Mouse (Mus musculus): ENCODE results near the gene Muc2.
"Not testable (repeated sequence)": the region's sequence is repeated elsewhere in the genome, so short reads cannot be mapped to it uniquely, and the experiment has no call there.

The Muc2 gene

GRCm38 (mm10) chr7:141690040-141690439 lies at the start of gene Muc2:
TSS of gene Muc2 (plus strand) at chr7:141690340.
- DNase-seq (ENCODE audit: low spot score in 2 of 2): no peak

GRCm38 (mm10) chr7:141642375-141642774 lies 47.8 kb upstream of the Muc2 start:
- no peak for DNase-seq (ENCODE audit: low spot score in 2 of 2)

DNA sequence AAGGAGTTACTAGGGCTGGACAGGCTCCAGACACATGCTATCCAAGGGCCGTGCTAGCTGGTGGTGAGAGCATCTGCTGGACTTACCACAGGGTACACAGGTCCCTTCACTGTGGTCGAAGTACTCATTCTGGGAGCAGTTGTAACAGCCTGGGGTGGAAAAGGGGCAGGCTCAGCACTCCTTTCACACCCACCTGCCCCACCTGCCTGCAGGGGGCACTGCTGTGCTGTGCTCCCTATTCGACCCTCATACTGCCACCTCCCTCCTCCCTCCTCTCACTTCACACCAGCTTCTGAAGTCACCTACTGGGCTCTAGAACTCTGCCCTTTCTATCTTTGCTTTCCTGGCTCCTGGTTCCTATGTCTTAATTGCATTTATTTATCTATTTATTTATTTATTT lies 47.0 kb upstream of the Muc2 start:
- DNase-seq (ENCODE audit: low spot score in 2 of 2): peak in 1 of 2 experiments; percentile 5

- no peak for DNase-seq (ENCODE audit: low spot score in 2 of 2)
Observed at GRCm38 (mm10) chr7:141647083-141647482, 43.1 kb upstream of the Muc2 start.

GRCm38 (mm10) chr7:141647815-141648214 lies 42.3 kb upstream of the Muc2 start:
- DNase-seq (ENCODE audit: low spot score in 2 of 2): no peak

DNA sequence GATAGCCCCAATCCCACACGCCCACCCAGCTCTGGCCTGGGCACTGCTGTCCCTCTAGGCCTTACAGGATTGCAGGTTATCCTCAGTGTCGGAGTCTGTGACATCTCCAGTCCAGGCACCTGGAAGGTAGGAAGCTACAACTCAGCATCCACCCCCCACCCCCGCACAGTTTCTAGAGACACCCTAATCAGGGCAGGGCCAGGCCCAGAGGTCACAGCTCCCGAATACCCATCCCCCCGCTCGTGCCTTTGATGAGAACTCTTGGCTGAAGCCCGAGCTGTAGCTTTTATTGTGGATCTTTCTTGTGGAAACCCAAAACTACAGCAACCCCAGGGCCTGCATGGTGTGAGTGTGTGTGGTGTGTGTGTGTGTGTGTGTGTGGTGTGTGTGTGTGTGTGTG lies 37.9 kb upstream of the Muc2 start:
- no peak for DNase-seq (ENCODE audit: low spot score in 2 of 2)

DNA sequence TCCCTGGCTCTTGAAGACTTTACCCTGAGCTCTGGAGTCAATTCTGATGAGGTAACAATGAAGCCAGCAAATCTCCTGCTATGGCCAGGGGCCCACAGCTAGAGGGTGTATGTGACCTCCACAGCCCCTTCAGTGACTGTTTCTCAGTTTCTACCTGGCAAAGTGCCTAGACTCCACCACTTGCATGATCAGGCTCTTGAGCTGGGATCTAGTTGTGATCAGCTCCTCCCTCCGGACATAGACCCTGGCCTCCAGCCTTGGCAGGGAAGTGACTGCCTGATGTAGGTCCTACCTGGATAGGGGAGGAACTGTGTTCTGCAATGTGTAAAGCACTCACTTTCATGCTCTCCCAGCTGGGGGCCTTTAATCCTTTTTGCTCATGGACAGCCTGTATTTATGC lies 29.8 kb upstream of the Muc2 start:
- no peak for DNase-seq (ENCODE audit: low spot score in 2 of 2)

GRCm38 (mm10) chr7:141661481-141661880 lies 28.7 kb upstream of the Muc2 start:
- DNase-seq (ENCODE audit: low spot score in 2 of 2): no peak

DNA sequence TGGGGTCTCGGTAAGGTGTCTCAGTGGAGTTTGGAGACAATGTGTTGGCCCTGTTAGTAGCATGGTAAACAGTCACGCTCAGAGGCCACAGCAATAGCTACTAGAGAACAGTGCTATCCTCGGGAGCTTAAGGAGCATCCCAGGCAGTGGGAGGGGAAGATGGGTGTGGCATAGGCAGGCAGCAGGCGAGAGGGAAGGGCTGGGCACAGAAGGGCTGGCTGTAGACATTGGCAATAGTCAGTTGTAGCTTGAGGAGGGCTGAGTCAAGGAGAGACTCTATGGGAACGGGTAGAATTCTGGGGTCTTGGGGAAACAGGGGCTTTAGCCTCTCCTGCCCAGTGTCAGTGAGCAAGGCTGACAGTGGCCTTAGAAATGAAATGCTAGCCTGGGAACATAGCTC lies 27.9 kb upstream of the Muc2 start:
- DNase-seq (ENCODE audit: low spot score in 2 of 2): no peak

- peak; percentile 13 to 24 for DNase-seq (ENCODE audit: low spot score in 2 of 2)
Observed at GRCm38 (mm10) chr7:141666190-141666589, 23.9 kb upstream of the Muc2 start.

GRCm38 (mm10) chr7:141669097-141669496 lies 21.0 kb upstream of the Muc2 start:
- DNase-seq (ENCODE audit: low spot score in 2 of 2): not testable (repeated sequence)

- no peak for DNase-seq (ENCODE audit: low spot score in 2 of 2)
Observed at GRCm38 (mm10) chr7:141670999-141671398, 19.1 kb upstream of the Muc2 start.

DNA sequence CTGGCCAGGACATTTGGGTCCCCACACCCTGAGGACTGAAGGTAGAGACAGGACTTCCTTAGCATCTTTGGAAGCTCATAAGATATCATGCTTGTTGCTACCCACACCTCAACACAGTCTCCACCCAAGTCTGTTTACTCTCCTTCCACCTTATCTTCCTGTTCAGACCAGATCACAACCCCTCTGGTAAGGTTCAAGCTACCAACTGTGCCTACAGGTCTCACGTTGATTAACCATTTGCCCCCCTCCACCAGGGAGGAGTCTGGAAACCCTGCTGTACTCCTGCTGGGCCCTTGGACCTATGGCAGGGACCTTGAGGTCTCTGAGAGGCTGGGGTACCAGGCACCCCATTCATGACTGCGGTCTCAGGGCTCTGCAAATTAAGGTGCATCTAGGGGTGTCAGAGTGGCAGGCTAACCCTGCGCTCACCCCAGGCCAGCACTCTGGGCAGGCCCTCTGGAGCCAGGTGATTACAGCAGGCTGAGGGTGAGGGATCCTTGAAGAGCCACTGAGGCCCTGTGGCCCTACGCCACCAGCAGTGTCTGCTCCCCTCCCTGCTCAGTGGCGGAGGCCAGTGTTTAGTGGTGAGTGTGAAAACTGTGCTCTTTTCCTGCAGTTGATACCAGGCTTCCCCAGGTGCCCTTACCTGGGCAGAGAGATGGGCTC lies 18.4 kb upstream of the Muc2 start:
- DNase-seq (ENCODE audit: low spot score in 2 of 2): no peak

DNA sequence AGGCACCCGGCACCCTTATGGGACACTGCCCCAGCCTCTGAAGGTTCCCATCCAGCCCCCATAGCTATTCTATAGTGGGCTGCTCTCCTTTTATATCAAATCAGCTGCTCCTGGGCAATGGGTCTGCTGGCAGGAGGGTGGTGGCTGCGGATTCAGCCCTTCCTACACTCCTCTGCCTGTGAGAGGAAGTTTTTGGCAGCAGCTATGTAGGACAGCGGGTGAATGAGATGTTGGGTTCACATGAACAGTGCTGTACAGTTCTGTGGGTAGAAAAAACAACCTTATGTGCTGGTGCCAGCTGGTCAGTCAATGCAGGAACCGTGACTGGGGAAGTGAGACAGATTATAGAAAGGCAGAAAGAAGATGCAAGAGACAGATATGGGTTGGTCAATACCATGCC lies 11.2 kb upstream of the Muc2 start:
- no peak for DNase-seq (ENCODE audit: low spot score in 2 of 2)

DNA sequence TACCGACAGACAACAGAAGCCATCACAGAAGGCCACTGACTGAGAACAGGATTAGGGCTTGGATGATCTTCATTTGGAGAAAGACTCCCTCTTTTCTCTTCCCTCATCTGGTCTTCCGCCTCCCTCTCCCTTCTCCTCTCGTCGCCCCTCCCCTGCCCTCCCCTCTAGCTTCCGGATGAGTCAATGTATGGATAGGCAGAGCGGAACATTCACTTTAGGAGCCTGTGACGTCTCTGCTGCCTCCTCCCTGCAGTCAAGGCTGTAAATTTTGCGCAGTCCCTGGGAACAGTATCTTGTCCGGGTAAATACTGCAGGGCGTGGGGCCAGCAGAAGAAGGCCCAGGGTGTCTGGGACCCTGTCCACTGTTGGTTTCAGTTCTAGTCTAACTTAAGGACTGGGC lies 2.8 kb upstream of the Muc2 start:
- no peak for DNase-seq (ENCODE audit: low spot score in 2 of 2)

GRCm38 (mm10) chr7:141693591-141694273 lies 3.6 kb downstream of the Muc2 start:
- DNase-seq (ENCODE audit: low spot score in 2 of 2): no peak

- DNase-seq (ENCODE audit: low spot score in 2 of 2): no peak
Observed at GRCm38 (mm10) chr7:141694274-141694639, 4.1 kb downstream of the Muc2 start.

DNA sequence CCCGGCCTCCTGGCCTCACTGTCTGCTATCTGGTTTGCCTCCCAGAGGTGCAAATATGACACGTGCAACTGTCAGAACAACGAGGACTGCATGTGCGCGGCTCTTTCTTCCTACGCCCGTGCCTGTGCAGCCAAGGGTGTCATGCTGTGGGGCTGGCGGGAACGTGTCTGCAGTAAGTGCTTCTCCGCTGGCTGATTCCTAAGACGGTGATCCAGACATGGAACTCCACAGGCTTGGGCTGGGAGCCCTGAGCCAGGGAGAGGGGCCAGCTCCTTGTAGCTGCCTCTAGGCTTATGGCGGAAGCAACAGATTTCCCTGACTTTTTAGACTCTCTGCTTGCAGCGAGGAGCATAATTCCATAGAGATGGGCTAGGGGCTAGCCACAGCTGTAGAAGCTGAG lies 6.4 kb downstream of the Muc2 start:
- DNase-seq (ENCODE audit: low spot score in 2 of 2): no peak

- no peak for DNase-seq (ENCODE audit: low spot score in 2 of 2)
Observed at GRCm38 (mm10) chr7:141699556-141700220, 9.5 kb downstream of the Muc2 start.

DNA sequence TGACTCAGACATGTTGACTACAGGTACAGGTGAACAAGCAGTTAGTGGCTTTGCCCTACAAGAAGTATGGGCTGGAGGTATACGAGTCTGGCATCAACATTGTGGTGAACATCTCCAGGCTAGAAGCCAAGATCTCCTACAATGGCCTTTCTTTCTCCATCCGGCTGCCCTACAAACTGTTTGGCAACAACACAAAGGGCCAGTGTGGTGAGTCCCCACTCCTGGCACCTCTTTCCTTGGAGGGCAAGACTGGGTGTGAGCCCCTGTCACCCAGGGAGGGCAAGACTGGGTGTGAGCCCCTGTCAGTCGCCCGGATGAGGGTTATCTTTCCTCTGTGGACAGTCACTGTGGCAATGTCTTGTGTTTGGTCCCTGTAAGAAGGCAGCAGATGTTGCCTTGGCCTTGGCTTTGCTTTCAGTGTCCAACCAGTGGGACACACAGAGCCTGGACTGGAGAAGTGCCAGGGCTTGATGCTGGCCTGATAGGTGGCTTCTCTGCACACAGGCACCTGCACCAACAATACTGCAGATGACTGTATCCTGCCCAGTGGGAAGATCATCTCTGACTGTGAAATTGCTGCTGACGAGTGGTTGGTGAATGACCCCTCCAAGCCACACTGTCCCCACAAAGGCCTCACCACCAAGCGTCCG lies 57.4 kb downstream of the Muc2 start:
- no peak for DNase-seq (ENCODE audit: low spot score in 2 of 2)

- DNase-seq (ENCODE audit: low spot score in 2 of 2): no peak
Observed at GRCm38 (mm10) chr7:141752513-141752912, 62.4 kb downstream of the Muc2 start.

DNA sequence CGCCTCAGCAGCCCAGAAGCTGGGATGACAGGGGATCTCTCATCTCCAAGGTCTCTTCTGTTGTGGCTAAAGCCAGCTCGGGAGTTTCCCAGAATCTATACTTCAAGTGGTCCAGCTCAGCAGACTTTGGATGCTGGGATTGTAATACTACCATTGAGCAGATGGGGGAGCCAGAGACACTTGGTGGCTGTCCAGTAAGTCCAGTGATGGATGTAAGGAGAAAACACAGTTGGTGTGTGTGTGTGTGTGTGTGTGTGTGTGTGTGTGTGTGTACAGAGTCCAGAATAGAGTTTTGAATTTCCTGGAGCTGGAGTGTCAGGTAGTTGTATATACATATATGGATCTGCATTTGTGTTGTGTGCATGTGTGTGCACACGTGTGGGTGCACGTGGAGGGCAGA lies 65.7 kb downstream of the Muc2 start:
- peak; percentile 24 to 25 for DNase-seq (ENCODE audit: low spot score in 2 of 2)

- DNase-seq (ENCODE audit: low spot score in 2 of 2): no peak
Observed at GRCm38 (mm10) chr7:141758291-141758690, 68.2 kb downstream of the Muc2 start.
